Mouse (Mus musculus) left cerebral cortex, postnatal 4 days (tissue): Measurements from ENCODE around the gene Mrpl24. TPM values are rescaled to one million over a fixed set of nuclear protein-coding genes. Genes with fewer than 3 reads are reported as not detected.
A peak's percentile ranks its signal among the peaks of the same experiment; 100 is the strongest.

Experiments used
- DNase-seq: peaks from one replicate; pipeline ENCODE4 v3.0.0-alpha.2; 2022
- intact Hi-C: fragments of 180-260 bp; cut with DNase I; formaldehyde crosslinking; loops from one replicate; pipeline ENCODE4 v1.15.1; 2025
- total RNA-seq, 2 experiments: library from RNA; stranded (reverse); gene quantifications; 2 replicates each; pipeline ENCODE4 v1.2.3; 2021

The Mrpl24 gene
- total RNA-seq, 2 experiments from 2014 or later: 43.6 to 49.0 TPM

- DNase-seq: no peak
- intact Hi-C loops: no loop called here
Measured at GRCm38 (mm10) chr3:87945781-87946540, 26.7 kb downstream of the Mrpl24 start.

- no peak for DNase-seq
- intact Hi-C loops: no loop called here
Measured at GRCm38 (mm10) chr3:87946541-87946860, 27.2 kb downstream of the Mrpl24 start.

GRCm38 (mm10) chr3:87947056-87947810, 27.9 kb downstream of the Mrpl24 start:
- no peak for DNase-seq

GRCm38 (mm10) chr3:87947811-87948199, 28.5 kb downstream of the Mrpl24 start:
- intact Hi-C loops: no loop called here
- no peak for DNase-seq

More at GRCm38 (mm10) chr3:87947056-87947810, 27.9 kb downstream of the Mrpl24 start:
- intact Hi-C loops: no loop called here

GRCm38 (mm10) chr3:87948378-87949265, 29.3 kb downstream of the Mrpl24 start, which contains the start of gene Crabp2:
Crabp2 (plus strand) TSS chr3:87948666.
- no peak for DNase-seq
- intact Hi-C loops: no loop called here

GRCm38 (mm10) chr3:87949266-87949954, 30.1 kb downstream of the Mrpl24 start:
- no peak for DNase-seq
- intact Hi-C loops: no loop called here

GRCm38 (mm10) chr3:87949955-87950515, 30.7 kb downstream of the Mrpl24 start:
- no peak for DNase-seq
- intact Hi-C loops: no loop called here

- DNase-seq: no peak
- intact Hi-C loops: no loop called here
Measured at GRCm38 (mm10) chr3:87951946-87952345, 32.6 kb downstream of the Mrpl24 start.

- intact Hi-C loops: no loop called here
- no peak for DNase-seq
Measured at GRCm38 (mm10) chr3:87952440-87952839, 33.1 kb downstream of the Mrpl24 start.

GRCm38 (mm10) chr3:87958056-87958455, 38.8 kb downstream of the Mrpl24 start:
- DNase-seq: no peak
- intact Hi-C loops: no loop called here

- intact Hi-C loops: no loop called here
- no peak for DNase-seq
Measured at GRCm38 (mm10) chr3:87958476-87958875, 39.2 kb downstream of the Mrpl24 start.

- intact Hi-C loops: no loop called here
- no peak for DNase-seq
Measured at GRCm38 (mm10) chr3:87958967-87959366, 39.7 kb downstream of the Mrpl24 start.

GRCm38 (mm10) chr3:87959371-87959770, 40.1 kb downstream of the Mrpl24 start:
- no peak for DNase-seq
- intact Hi-C loops: no loop called here

- DNase-seq: no peak
- intact Hi-C loops: no loop called here
Measured at GRCm38 (mm10) chr3:87960191-87960585, 40.9 kb downstream of the Mrpl24 start.

- intact Hi-C loops: no loop called here
- peak; percentile 95 for DNase-seq
Measured at GRCm38 (mm10) chr3:87960586-87961191, 41.4 kb downstream of the Mrpl24 start.

- DNase-seq: no peak
Measured at GRCm38 (mm10) chr3:87970184-87970938, 51.1 kb downstream of the Mrpl24 start.

GRCm38 (mm10) chr3:87970939-87971488, 51.7 kb downstream of the Mrpl24 start, which contains the start of gene Nes:
Nes (plus strand) TSS chr3:87971078.
- peak; percentile 60 for DNase-seq
- intact Hi-C loops: loop anchor here (2.0 to 5.0 kb wide), 2 partner anchors 16 to 111 kb away; partner anchors contain the start of gene Iqgap3

More at GRCm38 (mm10) chr3:87970184-87970938, 51.1 kb downstream of the Mrpl24 start:
- intact Hi-C loops: loop anchor here (2.0 to 5.0 kb wide), 2 partner anchors 16 to 112 kb away; partner anchors contain the start of gene Iqgap3

- intact Hi-C loops: loop anchor here (2.0 to 5.0 kb wide), 2 partner anchors 15 to 111 kb away; partner anchors contain the start of gene Iqgap3
- DNase-seq: no peak
Measured at GRCm38 (mm10) chr3:87971489-87972202, 52.3 kb downstream of the Mrpl24 start.
